Mouse (Mus musculus) intestine, embryonic 14.5 days (tissue): ENCODE results near the gene Hexa. TPM values are rescaled to one million over a fixed set of nuclear protein-coding genes. Genes with fewer than 3 reads are reported as not detected.

Experiments used
- ATAC-seq: fragments of 200-750 bp; cut with Nextera tagmentation; replicated peaks from 2 replicates; pipeline ENCODE4 v1.8.0; 2017; ENCODE audit warnings: low read depth, moderate number of reproducible peaks, moderate TSS enrichment, moderate library complexity; ENCODE audit not compliant: low FRiP score, low TSS enrichment
- DNase-seq: peaks from one replicate; pipeline ENCODE4 v3.0.0-alpha.2; 2018; ENCODE audit warnings: low spot score
- H3K27ac ChIP-seq: fragments of 300-500 bp; sonication (generic); 2 replicates; pipeline ENCODE4 v1.5.1; 2014; ENCODE audit warnings: low read depth, mild to moderate bottlenecking, control low read depth
- H3K27me3 ChIP-seq: fragments of 300-500 bp; sonication (generic); replicated peaks from 2 replicates; pipeline ENCODE4 v1.6.1; 2014; ENCODE audit warnings: low read length, control low read depth; ENCODE audit not compliant: control insufficient read depth, insufficient read depth
- H3K36me3 ChIP-seq: fragments of 300-500 bp; sonication (generic); 2 replicates; pipeline ENCODE4 v1.6.1; 2014; ENCODE audit warnings: low read length, control low read depth; ENCODE audit not compliant: control insufficient read depth, insufficient read depth
- H3K4me1 ChIP-seq: fragments of 300-500 bp; sonication (generic); replicated peaks from 2 replicates; pipeline ENCODE4 v1.6.1; 2014; ENCODE audit warnings: low read length, control low read depth, mixed read lengths; ENCODE audit not compliant: control insufficient read depth, insufficient read depth
- H3K4me2 ChIP-seq: fragments of 300-500 bp; sonication (generic); 2 replicates; pipeline ENCODE4 v1.6.1; 2014; ENCODE audit warnings: low read length
- H3K4me3 ChIP-seq: fragments of 300-500 bp; sonication (generic); 2 replicates; pipeline ENCODE4 v1.5.1; 2014; ENCODE audit warnings: low read depth, low read length, control low read depth, mixed read lengths
- H3K9ac ChIP-seq: fragments of 300-500 bp; sonication (generic); 2 replicates; pipeline ENCODE4 v1.6.1; 2014; ENCODE audit warnings: mild to moderate bottlenecking, low read length
- H3K9me3 ChIP-seq: fragments of 300-500 bp; sonication (generic); 2 replicates; pipeline ENCODE4 v1.6.1; 2016; ENCODE audit warnings: low read length, control low read depth; ENCODE audit not compliant: control insufficient read depth
- WGBS: fragments of 180-500 bp; shearing (Covaris S2); extraction: QIAGEN DNeasy Blood & Tissue Kit; methylation state at CpG from one replicate; pipeline ENCODE4 v1.1.7; 2014; 5-methylcytosine and 5-hydroxymethylcytosine counted together
- polyA plus RNA-seq: library from polyadenylated mRNA; unstranded; fragments of >200 nt; fragmentation: Nextera tagmentation; extraction: Ambion mirVana; gene quantifications from 2 replicates; pipeline ENCODE4 v1.2.1, GENCODE M21; 2014

Hexa gene
- polyA plus RNA-seq, 1 experiment from 2014 or later, result 79.2 TPM

DNA sequence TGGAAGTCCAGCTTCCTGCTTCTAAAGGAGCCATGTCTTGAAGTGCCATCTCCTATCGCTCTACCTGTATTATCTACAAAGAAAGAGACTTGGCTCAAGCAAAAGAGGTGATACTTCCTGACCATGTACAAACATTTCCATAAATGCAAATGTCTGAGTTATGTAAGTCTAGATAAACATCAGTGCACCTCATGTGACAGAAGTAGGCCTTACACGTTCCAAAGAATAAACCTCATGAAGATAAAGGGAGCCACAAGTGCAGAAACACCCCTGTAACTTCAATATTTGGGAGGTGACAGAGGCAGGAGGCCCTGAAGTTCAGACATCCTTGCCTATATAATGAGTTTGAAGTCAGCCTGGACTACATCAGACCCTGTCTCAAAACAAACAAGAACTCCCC lies 32.5 kb downstream of the Hexa start:
- Histone ChIP-seq H3K4me3 (no peak overlapping the region), H3K27ac (no peak overlapping the region), H3K4me1 (no peaks in the 10 kb centered on the region), H3K9me3 (no peaks in the 10 kb centered on the region), H3K9ac (no peak overlapping the region), H3K36me3 (no peaks in the 10 kb centered on the region), H3K4me2 (no peak overlapping the region), H3K27me3 (0 out of 2 replicates have a peak, but pooled peaks cover 4% of the 10 kb centered on the region)
- no peak for ATAC-seq
- 79% methylated on average over 2 of the region's 2 CpGs for WGBS
- no peak for DNase-seq

DNA sequence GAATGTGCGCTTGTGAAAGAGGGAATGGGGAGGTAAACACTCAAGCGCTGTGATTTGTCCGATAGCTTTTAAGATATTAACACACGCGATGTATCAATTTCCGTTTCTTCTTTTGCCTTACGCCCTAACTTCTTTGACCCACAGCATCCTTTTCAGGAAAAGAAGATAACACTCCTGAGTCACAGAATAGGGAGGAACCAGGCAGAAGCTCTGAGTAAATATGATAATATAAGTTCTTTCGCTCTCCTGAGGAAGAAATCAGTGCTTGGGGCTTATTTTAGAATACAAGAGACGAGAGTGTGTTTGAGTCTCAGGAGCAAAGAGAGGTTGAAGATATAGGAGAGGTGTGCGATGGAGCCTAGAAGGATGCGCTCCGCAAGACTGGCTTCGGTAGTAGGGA lies 38.1 kb downstream of the Hexa start:
- peak overlapping the region; percentile 22 for H3K4me3 ChIP-seq
- H3K4me1 ChIP-seq, result no peaks in the 10 kb centered on the region
- no peak overlapping the region for H3K27ac ChIP-seq
- H3K4me2 ChIP-seq, result peak overlapping the region; percentile 52
- 18% methylated on average over 13 of the region's 13 CpGs for WGBS
- H3K9me3 ChIP-seq, result no peaks in the 10 kb centered on the region
- DNase-seq (no peak), ATAC-seq (no peak)
- no peaks in the 10 kb centered on the region for H3K36me3 ChIP-seq
- peaks cover 14% of the 10 kb centered on the region; the same call in 1 of the 2 replicates for H3K27me3 ChIP-seq
- no peak overlapping the region for H3K9ac ChIP-seq

DNA sequence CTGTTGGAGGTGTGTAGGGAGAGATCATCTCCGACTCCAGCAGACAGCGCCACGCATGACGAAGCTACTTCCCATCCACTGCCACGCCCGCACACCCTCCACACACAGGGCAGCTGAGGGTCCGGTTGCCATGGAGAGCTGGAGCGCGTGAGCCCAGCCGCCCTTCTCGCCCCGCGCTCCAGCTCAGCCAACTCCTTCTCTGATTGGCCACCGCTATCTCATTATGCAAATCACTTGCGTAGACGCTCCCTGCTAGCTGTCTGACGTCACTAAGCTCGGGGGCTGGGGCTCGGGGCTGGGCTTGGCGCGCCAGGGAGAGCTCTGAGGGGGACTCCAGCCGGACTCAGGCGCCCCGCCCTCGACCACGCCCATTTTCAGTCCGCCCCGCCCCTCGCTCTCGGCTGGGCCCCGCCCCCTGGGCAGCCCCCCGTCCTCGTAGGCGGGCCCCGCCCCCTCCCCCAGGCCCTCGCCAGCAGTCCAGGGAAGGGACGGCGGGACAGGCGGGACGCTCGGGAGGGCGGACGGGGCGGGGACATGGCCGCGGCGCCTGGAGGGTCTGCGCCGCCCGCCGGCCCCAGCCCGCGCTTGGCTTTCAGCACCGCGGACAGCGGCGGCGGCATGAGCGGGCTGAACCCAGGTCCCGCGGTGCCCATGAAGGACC lies 38.6 kb downstream of the Hexa start, which contains the start of gene Celf6:
Gene Celf6, plus strand, starts transcription at position 74 of the 661 bp plus-strand sequence.
- H3K9me3 ChIP-seq, result no peaks in the 10 kb centered on the region
- H3K4me2 ChIP-seq, result peak within 1 kb of the TSS; percentile 52
- H3K9ac ChIP-seq, result no peak within 1 kb of the TSS
- peak within 1 kb of the TSS; percentile 22 for H3K4me3 ChIP-seq
- H3K4me1 ChIP-seq, result no peaks in the 10 kb centered on the region
- no peaks in the 10 kb centered on the region for H3K36me3 ChIP-seq
- WGBS, result under 1% methylated on average over 59 of the region's 61 CpGs
- DNase-seq, result peak; percentile 99
- ATAC-seq, result peak; percentile 98
- H3K27me3 ChIP-seq, result peaks cover 14% of the 10 kb centered on the region; the same call in 1 of the 2 replicates
- H3K27ac ChIP-seq, result no peak within 1 kb of the TSS

DNA sequence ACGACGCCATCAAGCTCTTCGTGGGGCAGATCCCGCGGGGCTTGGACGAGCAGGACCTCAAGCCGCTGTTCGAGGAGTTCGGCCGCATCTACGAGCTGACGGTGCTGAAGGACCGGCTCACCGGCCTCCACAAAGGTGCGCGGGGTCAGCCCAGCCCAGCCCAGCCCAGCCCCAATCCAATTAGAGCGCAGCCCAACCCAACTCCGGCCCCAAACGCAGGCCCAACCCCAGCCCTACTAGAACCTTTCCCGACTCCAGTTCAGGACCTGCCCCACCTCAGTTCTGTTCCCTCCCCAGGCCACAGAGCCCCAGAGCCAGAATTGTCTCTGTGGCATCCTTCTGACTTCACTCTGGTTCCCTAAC lies 39.1 kb downstream of the Hexa start:
- Histone ChIP-seq H3K36me3 (no peaks in the 10 kb centered on the region), H3K4me3 (peak overlapping the region; percentile 22), H3K9ac (no peak overlapping the region), H3K27ac (no peak overlapping the region), H3K4me1 (no peaks in the 10 kb centered on the region), H3K4me2 (peak overlapping the region; percentile 52), H3K9me3 (no peaks in the 10 kb centered on the region), H3K27me3 (peaks cover 14% of the 10 kb centered on the region; the same call in 1 of the 2 replicates)
- no peak for DNase-seq
- under 1% methylated on average over 19 of the region's 20 CpGs for WGBS
- peak; percentile 63; the same call in 1 of the 2 replicates for ATAC-seq

DNA sequence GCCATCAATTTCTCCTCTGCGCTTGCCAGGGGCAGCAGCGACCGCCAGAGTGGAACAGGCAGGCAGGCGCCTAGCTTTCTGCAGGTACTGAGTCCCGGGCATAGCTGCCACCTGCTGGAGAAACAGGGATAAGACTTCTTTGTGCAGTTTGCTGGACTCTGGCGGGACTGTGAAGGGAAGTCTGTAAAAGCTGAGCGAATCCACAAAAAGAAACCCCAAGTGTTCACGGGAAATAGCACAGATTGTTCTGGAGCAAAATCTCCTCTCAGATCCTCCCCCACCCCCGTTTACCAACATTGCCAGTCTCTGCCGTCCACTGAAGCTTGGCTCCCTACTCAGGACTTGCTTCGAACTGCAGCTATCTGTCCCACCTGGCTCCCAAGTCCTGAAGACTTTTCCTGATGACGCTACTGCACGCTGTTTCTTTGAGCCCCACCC lies 45.5 kb downstream of the Hexa start:
- 1% methylated on average over 13 of the region's 13 CpGs for WGBS
- Histone ChIP-seq H3K9me3 (no peaks in the 10 kb centered on the region), H3K36me3 (no peaks in the 10 kb centered on the region), H3K9ac (peak overlapping the region; percentile 39), H3K4me2 (peak overlapping the region; percentile 58), H3K4me3 (peak overlapping the region; percentile 26; the same call in 1 of the 2 replicates), H3K4me1 (no peaks in the 10 kb centered on the region), H3K27me3 (0 out of 2 replicates have a peak, but pooled peaks cover 2% of the 10 kb centered on the region), H3K27ac (no peak overlapping the region)
- ATAC-seq, result peak; percentile 77; the same call in 1 of the 2 replicates
- peak; percentile 85 for DNase-seq

DNA sequence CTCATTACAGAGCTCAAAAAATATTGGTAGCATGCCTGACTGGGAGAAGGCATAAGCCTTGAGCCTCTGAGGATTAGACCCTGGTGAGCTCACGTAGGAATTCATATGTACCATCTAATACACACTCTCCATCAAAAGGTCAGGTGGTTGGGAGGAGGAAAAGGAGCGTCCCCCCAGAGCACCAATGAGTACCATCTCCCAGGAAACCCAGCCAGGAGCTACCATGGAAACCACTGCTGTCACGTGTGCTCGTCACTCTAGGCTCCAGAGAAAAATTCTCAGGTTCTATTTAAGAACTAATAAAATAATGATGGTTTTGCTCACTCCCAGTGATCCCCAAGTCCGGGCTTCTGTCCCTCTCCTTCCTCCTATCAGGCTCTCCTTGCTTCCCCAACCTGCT lies 48.9 kb downstream of the Hexa start:
- Histone ChIP-seq H3K4me1 (no peaks in the 10 kb centered on the region), H3K9me3 (no peaks in the 10 kb centered on the region), H3K27ac (no peak overlapping the region), H3K4me3 (no peak overlapping the region), H3K36me3 (no peaks in the 10 kb centered on the region), H3K27me3 (0 out of 2 replicates have a peak, but pooled peaks cover 2% of the 10 kb centered on the region), H3K9ac (no peak overlapping the region), H3K4me2 (no peak overlapping the region)
- no peak for ATAC-seq
- DNase-seq, result no peak
- WGBS, result 61% methylated on average over 5 of the region's 5 CpGs

DNA sequence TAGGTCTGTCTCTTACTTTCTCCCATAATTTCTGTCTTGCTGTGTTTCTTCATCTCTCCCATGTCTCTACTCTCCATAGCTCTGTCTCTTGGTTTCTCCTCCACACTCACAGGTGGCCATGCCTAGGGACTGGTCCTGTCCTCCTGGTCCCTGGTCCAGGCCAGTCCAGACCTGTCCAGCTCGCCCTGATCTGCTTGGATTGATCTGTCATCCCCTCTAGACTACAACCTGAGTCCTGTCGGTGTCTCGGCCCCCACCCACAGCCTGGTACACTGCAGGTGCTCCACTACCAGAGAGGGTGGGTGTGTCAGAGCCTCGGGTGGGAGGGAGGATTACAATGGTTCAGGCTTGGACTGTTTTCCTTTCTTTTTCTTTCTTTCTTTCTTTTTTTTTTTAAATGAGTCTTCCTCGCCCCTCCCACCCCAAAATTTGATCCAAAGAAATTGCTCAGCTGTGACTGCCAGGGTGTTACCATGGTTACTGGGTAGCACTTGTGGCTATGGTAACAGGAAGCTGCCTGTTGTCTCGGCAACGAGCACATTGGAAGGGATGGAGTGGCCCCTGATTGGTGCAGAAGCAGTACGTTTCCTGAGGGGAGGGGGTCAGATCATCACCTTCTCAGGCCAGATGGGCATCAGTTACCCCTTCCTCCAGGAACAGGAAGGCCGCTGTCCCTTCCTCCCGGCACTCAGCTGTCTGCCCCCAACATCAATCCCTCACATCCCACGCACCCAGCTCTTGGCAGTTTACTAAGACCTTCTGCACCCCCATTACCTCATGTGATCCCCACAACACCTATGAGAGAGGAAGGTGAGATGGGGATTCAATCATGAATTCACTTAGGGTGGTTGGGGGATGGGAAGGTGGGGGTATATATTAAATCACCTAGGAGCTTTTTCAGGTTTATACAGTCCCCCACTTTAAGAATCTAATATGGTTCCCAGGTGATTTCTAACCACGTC lies 49.7 kb downstream of the Hexa start:
- Histone ChIP-seq H3K4me3 (no peak overlapping the region), H3K27me3 (0 out of 2 replicates have a peak, but pooled peaks cover 2% of the 10 kb centered on the region), H3K9ac (no peak overlapping the region), H3K27ac (no peak overlapping the region), H3K4me2 (no peak overlapping the region), H3K9me3 (no peaks in the 10 kb centered on the region), H3K36me3 (no peaks in the 10 kb centered on the region), H3K4me1 (no peaks in the 10 kb centered on the region)
- no peak for ATAC-seq
- no peak for DNase-seq
- WGBS, result 50% methylated on average over 12 of the region's 12 CpGs

DNA sequence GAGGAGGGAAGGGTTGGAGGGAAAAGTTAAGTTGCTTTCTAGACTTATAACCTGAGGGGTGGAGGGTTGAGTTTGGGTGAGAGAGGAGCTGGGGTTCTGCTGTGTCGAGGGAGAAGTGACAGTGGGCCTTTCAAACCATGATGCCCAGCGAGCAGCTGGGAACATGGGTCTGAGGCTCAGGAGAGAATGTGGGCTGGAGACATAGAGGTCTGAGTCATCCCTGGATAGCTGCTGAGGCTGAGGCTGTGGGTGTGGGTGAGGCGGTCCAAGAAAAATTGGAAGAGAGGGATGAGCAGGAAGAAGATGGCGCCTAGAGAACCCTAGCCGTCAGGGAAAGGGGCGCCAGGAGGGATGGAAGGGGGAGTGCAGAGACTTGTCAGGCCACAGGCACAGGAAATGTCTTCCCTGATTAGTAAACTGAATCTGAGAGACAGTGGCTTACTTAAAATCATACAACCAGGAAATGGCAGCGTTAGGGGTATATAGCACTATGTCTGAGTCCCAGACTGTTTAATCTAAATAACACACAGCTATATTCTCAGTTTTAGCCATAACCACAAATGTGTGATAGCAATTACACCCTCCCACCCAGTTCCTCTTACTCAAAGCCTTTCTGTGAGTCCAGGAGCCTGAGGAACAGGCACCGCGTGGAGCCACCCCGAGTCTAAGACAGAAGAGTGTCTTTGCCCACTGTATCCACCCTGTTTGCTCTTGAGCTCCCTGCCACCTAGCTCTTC lies 50.5 kb downstream of the Hexa start:
- H3K4me3 ChIP-seq, result no peak overlapping the region
- H3K9me3 ChIP-seq, result no peaks in the 10 kb centered on the region
- no peak overlapping the region for H3K4me2 ChIP-seq
- H3K27ac ChIP-seq, result no peak overlapping the region
- 68% methylated on average over 10 of the region's 10 CpGs for WGBS
- DNase-seq (no peak), ATAC-seq (no peak)
- 0 out of 2 replicates have a peak, but pooled peaks cover 2% of the 10 kb centered on the region for H3K27me3 ChIP-seq
- H3K9ac ChIP-seq, result no peak overlapping the region
- H3K4me1 ChIP-seq, result no peaks in the 10 kb centered on the region
- H3K36me3 ChIP-seq, result no peaks in the 10 kb centered on the region
